Mouse (Mus musculus): ENCODE data around the gene Kcne1. TPM values are rescaled to one million over a fixed set of nuclear protein-coding genes. Genes with fewer than 3 reads are reported as not detected.

Gene Kcne1
- polyA plus RNA-seq, 1 experiment from 2014 or later: 0.36 TPM

GRCm38 (mm10) chr16:92301412-92301806 lies 57.9 kb downstream of the Kcne1 start:
- H3K9ac ChIP-seq: peak overlapping the region; percentile 76
- peaks cover 13% of the 10 kb centered on the region for H3K36me3 ChIP-seq
- H3K9me3 ChIP-seq: no peaks in the 10 kb centered on the region
- no peaks in the 10 kb centered on the region for H3K27me3 ChIP-seq
- peak overlapping the region; percentile 61 for H3K4me3 ChIP-seq
- WGBS: under 1% methylated on average over 12 of the region's 12 CpGs
- peak overlapping the region; percentile 71 for H3K4me2 ChIP-seq
- H3K4me1 ChIP-seq: peaks cover 16% of the 10 kb centered on the region
- peak; percentile 45; the same call in 1 of the 2 replicates for ATAC-seq (ENCODE audit: insufficient number of reproducible peaks, low FRiP score, low TSS enrichment, low read depth)
- peak overlapping the region; percentile 67 for H3K27ac ChIP-seq

GRCm38 (mm10) chr16:92300649-92301411 lies 58.4 kb downstream of the Kcne1 start, which contains the start of gene Smim11:
Smim11 (plus strand) TSS chr16:92301286.
- ATAC-seq (ENCODE audit: insufficient number of reproducible peaks, low FRiP score, low TSS enrichment, low read depth): peak; percentile 86
- peaks cover 16% of the 10 kb centered on the region for H3K4me1 ChIP-seq
- H3K27me3 ChIP-seq: no peaks in the 10 kb centered on the region
- no peaks in the 10 kb centered on the region for H3K9me3 ChIP-seq
- peak within 1 kb of the TSS; percentile 67 for H3K27ac ChIP-seq
- H3K9ac ChIP-seq: peak within 1 kb of the TSS; percentile 76
- peak within 1 kb of the TSS; percentile 71 for H3K4me2 ChIP-seq
- peak within 1 kb of the TSS; percentile 61 for H3K4me3 ChIP-seq
- peaks cover 7% of the 10 kb centered on the region for H3K36me3 ChIP-seq
- WGBS: 11% methylated on average over 32 of the region's 32 CpGs

Other genes starting within 250 kb of the Kcne1 start
- gene Kcne2, start 67.1 kb downstream of the Kcne1 start, polyA plus RNA-seq (2015; fragmentation: Nextera tagmentation; extraction: Ambion mirVana): 0.18 TPM in 1 of 2 replicates, not detected in the other
- gene Smim11, start 58.2 kb downstream of the Kcne1 start, polyA plus RNA-seq (2015; fragmentation: Nextera tagmentation; extraction: Ambion mirVana): 129 and 138 TPM in 2 replicates
- gene Fam243, start 38.0 kb downstream of the Kcne1 start, polyA plus RNA-seq (2015; fragmentation: Nextera tagmentation; extraction: Ambion mirVana): not detected in 2 replicates
- gene Rcan1, start 111.4 kb upstream of the Kcne1 start, polyA plus RNA-seq (2015; fragmentation: Nextera tagmentation; extraction: Ambion mirVana): 39.9 and 41.2 TPM in 2 replicates
- gene Clic6, start 126.3 kb upstream of the Kcne1 start, polyA plus RNA-seq (2015; fragmentation: Nextera tagmentation; extraction: Ambion mirVana): 1.1 and 1.4 TPM in 2 replicates

Data from limb, embryonic 15.5 days (tissue).